Mouse (Mus musculus) megakaryocyte, embryonic 14.5 days (primary cell): ENCODE measurements around the gene Tmem135. TPM values are rescaled to one million over a fixed set of nuclear protein-coding genes. Genes with fewer than 3 reads are reported as not detected.

Experiments
- H3K27me3 ChIP-seq: replicated peaks from 2 replicates; pipeline ENCODE3; 2012; ENCODE audit warnings: inconsistent platforms
- H3K36me3 ChIP-seq: replicated peaks from 2 replicates; pipeline ENCODE3; 2012; ENCODE audit warnings: low read length, inconsistent platforms, mixed read lengths
- H3K4me1 ChIP-seq: 2 replicates; pipeline ENCODE4 v1.6.1; 2012; ENCODE audit warnings: inconsistent platforms
- H3K4me3 ChIP-seq: replicated peaks from 2 replicates; pipeline ENCODE3; 2012; ENCODE audit warnings: moderate library complexity, mild to moderate bottlenecking, inconsistent platforms
- H3K9me3 ChIP-seq: 2 replicates; pipeline ENCODE4 v1.6.1; 2012; ENCODE audit warnings: inconsistent platforms
- FLI1 ChIP-seq: IDR thresholded peaks from 2 replicates; pipeline ENCODE4 v1.6.1; 2012; ENCODE audit warnings: low read length, inconsistent platforms, mixed read lengths
- GATA1 ChIP-seq: IDR thresholded peaks from 3 replicates; pipeline ENCODE4 v1.6.1; 2012; ENCODE audit warnings: mixed read lengths, low read length, inconsistent platforms, borderline replicate concordance
- polyA plus RNA-seq: library from polyadenylated mRNA; stranded (reverse); fragments of >175 nt; gene quantifications from 2 replicates; pipeline ENCODE4 v1.2.3, GENCODE M21; 2012; ENCODE audit warnings: low replicate concordance; ENCODE audit not compliant: insufficient read depth

Tmem135 gene
- polyA plus RNA-seq, 1 experiment: 19.0 TPM

DNA sequence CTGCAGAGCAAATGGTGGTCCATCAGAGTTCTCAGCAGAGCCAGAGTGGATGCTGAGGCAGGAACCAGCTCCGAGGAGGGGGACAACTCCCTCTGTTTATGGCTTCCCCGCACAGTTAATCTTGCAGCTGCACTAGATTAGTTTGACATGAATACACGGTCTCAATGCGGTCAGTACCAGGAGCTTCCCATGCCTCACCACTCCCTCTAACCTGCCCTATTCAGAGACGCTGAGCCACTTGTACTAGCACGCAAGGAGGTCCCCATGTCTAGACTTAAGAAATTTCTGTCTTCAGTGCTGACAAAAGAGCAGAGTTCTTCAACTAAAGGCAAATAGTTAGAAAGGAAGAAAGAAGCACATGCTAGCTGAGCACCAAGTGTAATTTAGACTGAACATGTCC is 193.5 kb downstream of the Tmem135 start:
- Histone ChIP-seq H3K4me3 (no peak overlapping the region), H3K36me3 (peaks cover 2% of the 10 kb centered on the region), H3K9me3 (no peaks in the 10 kb centered on the region), H3K4me1 (peaks cover 33% of the 10 kb centered on the region), H3K27me3 (no peaks in the 10 kb centered on the region)
- TF ChIP-seq FLI1 (no peak), GATA1 (no peak)

DNA sequence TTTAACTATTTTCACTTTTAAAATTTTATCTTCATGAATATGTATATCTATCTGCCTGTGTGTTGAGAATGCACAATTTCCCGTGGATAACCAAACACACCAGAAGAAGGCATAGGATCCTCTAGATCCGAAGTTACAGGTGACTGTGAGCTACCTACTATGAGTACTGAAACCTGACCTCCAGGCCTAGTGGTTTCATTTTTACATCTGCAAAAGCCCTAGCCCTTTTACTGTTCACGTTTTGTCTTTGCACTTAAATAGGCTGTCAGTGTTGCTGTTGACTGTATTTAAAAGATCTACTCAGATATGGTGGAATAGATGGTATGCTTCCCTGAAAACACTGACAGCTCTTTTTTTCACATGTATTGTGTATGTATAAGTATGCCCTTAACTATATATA is 197.9 kb downstream of the Tmem135 start:
- TF ChIP-seq FLI1: no peak
- TF ChIP-seq GATA1: no peak
- Histone ChIP-seq H3K27me3 (no peaks in the 10 kb centered on the region), H3K9me3 (no peaks in the 10 kb centered on the region), H3K4me1 (peaks cover 35% of the 10 kb centered on the region), H3K36me3 (peaks cover 2% of the 10 kb centered on the region), H3K4me3 (no peak overlapping the region)

DNA sequence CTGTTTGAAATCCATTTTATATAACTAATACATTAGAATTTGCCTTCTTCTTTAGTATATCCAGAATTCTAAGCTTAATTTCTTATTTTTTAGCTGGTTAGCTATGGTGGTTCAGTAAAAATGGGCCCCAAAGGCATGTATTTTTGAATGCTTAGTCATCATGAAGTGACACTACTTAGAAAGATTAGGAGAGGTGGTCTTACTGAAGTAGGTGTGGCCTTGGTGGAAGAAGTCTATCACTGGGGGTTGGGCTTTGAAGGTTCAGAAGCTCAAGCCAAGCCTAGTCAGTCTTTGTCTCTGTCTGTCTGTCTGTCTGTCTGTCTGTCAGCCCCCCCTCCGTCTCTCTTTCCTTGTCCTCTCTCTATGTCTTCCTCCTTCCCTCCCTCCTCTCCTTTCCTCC is 198.6 kb downstream of the Tmem135 start:
- Histone ChIP-seq H3K9me3 (no peaks in the 10 kb centered on the region), H3K4me3 (no peak overlapping the region), H3K27me3 (no peaks in the 10 kb centered on the region), H3K4me1 (peaks cover 35% of the 10 kb centered on the region), H3K36me3 (peaks cover 2% of the 10 kb centered on the region)
- TF ChIP-seq GATA1: no peak
- TF ChIP-seq FLI1: no peak

DNA sequence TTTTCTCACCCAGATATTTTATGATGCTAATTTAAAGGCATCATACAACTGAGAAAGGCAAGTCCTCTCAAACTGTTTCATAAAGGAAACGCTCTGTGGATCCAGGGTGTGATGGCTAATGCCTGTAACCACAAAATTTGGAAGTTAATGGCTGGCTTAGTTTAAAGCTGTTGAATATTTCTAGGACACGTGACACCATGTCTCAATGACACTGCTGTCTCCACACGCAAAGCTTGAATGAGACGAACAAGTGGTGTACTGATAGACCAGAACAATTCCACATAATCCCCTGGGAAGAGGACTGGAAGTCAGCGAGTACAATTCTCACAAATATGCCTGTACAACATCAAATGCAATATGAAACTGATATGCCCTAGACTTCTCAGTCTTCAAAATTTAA is 200.9 kb downstream of the Tmem135 start:
- Histone ChIP-seq H3K36me3 (peaks cover 2% of the 10 kb centered on the region), H3K27me3 (no peaks in the 10 kb centered on the region), H3K4me1 (peaks cover 31% of the 10 kb centered on the region), H3K9me3 (no peaks in the 10 kb centered on the region), H3K4me3 (no peak overlapping the region)
- TF ChIP-seq FLI1 (no peak), GATA1 (no peak)

DNA sequence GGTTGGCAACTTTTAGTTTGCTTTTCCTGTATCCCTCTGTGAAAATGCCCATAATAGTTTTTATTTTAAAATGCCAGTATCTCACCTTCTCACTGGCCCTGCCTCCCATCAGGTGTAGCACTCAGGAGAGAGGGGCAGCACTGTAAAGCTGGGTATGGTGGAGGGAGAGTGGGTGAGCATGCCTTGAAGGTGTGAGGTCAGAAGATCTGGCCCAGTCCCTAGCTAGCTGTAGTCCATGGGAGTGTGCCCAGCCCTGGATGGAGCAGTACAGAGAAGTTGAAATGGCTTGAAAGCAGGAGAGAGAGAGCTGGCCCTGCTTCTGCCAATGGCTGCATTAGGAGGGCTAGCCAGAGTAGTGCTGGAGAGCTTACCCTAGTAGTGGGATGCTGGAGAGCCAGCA is 202.1 kb downstream of the Tmem135 start:
- TF ChIP-seq FLI1: no peak
- TF ChIP-seq GATA1: no peak
- Histone ChIP-seq H3K36me3 (peaks cover 2% of the 10 kb centered on the region), H3K4me3 (no peak overlapping the region), H3K9me3 (no peaks in the 10 kb centered on the region), H3K27me3 (no peaks in the 10 kb centered on the region), H3K4me1 (peaks cover 31% of the 10 kb centered on the region)

DNA sequence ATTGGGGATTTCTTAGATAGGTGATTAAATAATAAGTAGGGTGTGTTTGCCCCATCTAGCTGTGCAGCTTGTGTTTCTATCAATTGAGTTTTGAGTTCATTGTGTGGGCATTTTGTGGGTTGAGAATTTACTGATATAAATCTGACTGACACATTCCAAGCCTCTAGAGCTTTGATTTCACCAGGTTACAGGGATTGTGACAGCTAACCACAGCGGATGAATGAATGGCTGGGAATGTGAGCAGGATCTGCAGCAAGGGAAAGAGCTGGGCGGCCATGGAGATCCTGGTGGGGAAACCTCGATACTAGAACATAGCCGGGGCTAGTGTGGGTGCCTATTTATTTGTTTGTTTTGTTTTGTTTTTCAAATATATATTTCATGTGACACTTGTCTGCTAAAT is 205.5 kb downstream of the Tmem135 start:
- TF ChIP-seq FLI1: no peak
- no peaks in the 10 kb centered on the region for H3K9me3 ChIP-seq
- H3K27me3 ChIP-seq: no peaks in the 10 kb centered on the region
- peaks cover 11% of the 10 kb centered on the region for H3K4me1 ChIP-seq
- H3K4me3 ChIP-seq: no peak overlapping the region
- no peaks in the 10 kb centered on the region for H3K36me3 ChIP-seq

DNA sequence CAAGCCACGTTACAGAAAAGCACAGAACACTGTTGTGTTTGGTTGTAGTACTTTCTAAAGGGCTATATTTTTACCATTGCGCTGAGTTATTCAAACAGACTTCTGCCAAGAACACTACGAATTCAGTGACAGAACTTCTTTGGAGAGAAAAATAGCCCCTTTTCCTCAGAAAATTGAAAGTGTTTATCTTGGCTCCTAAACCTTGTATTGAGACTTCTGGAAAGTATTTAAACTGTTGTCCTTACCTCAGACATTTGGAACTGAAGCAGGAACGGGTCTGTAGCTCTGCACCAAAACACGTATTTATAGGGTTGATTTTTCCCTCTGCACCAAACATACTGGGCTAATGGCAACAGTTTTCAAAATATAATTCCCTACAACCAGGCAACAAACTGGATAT is 210.6 kb downstream of the Tmem135 start:
- Histone ChIP-seq H3K9me3 (no peaks in the 10 kb centered on the region), H3K36me3 (peaks cover 2% of the 10 kb centered on the region), H3K27me3 (no peaks in the 10 kb centered on the region), H3K4me1 (no peaks in the 10 kb centered on the region), H3K4me3 (no peak overlapping the region)
- TF ChIP-seq GATA1 (no peak), FLI1 (no peak)

DNA sequence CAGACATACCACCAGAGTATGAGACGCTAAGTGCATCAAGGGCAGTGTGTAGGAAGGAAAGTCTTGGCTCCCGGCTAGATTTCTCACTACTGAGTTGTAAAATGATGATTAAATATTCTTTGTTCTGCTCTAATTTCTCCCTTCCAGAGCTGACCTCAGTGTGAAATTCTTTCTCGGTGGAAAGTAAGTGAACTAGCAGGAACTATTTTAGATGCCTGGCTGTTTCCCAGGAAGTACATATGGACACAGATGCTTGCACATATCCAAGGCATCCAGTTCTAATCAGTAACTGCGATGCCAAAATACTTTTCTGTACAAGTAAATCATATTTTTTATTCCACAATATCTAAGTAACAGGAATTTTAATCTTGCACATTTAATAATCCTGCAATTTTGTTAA is 220.1 kb downstream of the Tmem135 start:
- Histone ChIP-seq H3K36me3 (peaks cover 4% of the 10 kb centered on the region), H3K4me1 (peaks cover 14% of the 10 kb centered on the region), H3K9me3 (no peaks in the 10 kb centered on the region), H3K27me3 (no peaks in the 10 kb centered on the region), H3K4me3 (no peak overlapping the region)
- no peak for TF ChIP-seq FLI1
- no peak for TF ChIP-seq GATA1

DNA sequence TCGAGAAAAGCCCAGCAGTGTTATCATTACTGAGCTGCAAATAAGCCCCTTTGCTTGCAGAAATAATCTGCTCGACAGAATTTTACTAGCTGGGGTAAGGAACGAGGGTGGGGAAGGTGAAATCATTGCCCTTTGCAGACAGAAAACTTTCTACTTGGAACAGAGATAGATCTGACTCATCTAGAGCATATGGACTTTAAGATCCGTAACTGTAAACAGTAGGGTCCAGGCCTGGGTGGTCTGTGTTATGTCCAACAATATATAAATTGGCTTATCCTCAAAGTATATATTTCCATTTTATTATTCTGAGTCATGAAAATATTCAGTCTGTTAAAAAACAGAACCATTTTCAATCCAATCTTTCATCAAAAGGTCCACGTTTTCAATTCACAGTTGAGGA is 221.1 kb downstream of the Tmem135 start:
- peaks cover 4% of the 10 kb centered on the region for H3K36me3 ChIP-seq
- no peak overlapping the region for H3K4me3 ChIP-seq
- H3K27me3 ChIP-seq: no peaks in the 10 kb centered on the region
- TF ChIP-seq GATA1 (no peak), FLI1 (no peak)
- H3K4me1 ChIP-seq: peaks cover 18% of the 10 kb centered on the region
- no peaks in the 10 kb centered on the region for H3K9me3 ChIP-seq

DNA sequence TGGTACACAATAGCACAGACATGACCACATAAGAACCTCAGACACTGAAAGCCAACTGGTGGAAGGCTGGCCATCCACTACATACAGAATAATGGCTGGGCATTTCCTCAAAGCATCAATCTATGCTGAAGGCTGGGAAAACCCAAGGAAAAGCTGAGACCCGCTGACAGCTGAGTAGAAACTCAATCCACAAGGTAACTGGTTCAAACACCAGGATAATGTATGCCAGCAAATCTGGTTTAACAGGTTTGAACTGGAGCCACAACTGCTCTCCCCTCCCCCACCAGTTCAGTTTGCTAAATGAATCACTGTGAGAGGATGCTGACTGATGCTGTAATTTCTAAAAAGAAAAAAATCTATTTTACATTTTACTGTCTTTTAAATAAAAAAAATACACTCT is 222.7 kb downstream of the Tmem135 start:
- H3K27me3 ChIP-seq: no peaks in the 10 kb centered on the region
- H3K36me3 ChIP-seq: peaks cover 4% of the 10 kb centered on the region
- H3K4me1 ChIP-seq: peaks cover 18% of the 10 kb centered on the region
- TF ChIP-seq GATA1: no peak
- no peak overlapping the region for H3K4me3 ChIP-seq
- no peaks in the 10 kb centered on the region for H3K9me3 ChIP-seq

DNA sequence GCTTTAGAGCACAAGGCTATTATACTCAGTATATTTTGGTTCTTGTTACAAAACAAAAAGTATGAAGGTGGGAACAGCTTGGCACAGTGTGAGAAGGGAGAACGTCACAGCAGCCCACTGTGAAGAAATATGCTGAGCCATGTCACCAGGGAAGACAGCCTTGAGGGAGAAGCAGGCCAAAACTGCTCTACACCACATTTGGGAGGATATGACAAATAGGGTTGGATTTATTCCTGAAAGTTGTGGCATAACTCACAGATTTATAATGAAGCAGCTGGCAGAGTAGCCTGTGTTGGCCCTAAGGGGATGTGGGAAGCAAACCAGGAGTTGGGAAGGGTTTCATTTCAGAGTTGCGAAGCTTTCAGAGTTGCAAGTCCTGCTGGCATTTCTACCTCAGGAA is 225.4 kb downstream of the Tmem135 start:
- Histone ChIP-seq H3K36me3 (peaks cover 4% of the 10 kb centered on the region), H3K4me1 (peaks cover 23% of the 10 kb centered on the region), H3K27me3 (no peaks in the 10 kb centered on the region), H3K9me3 (no peaks in the 10 kb centered on the region), H3K4me3 (no peak overlapping the region)
- TF ChIP-seq GATA1: no peak
- TF ChIP-seq FLI1: no peak
